Mouse (Mus musculus) liver, embryonic 13.5 days (tissue): ENCODE data around the gene Paxbp1. TPM values are rescaled to one million over a fixed set of nuclear protein-coding genes. Genes with fewer than 3 reads are reported as not detected.
A peak's percentile ranks its signal among the peaks of the same experiment; 100 is the strongest.

Experiments
- ATAC-seq: fragments of 200-750 bp; cut with Nextera tagmentation; 2 replicates; pipeline ENCODE4 v1.8.0; 2017; ENCODE audit warnings: low read depth, mild to moderate bottlenecking, moderate number of reproducible peaks, moderate library complexity
- DNase-seq: peaks from one replicate; pipeline ENCODE4 v3.0.0; 2022
- H3K27ac ChIP-seq: fragments of 300-500 bp; sonication (generic); 2 replicates; pipeline ENCODE4 v1.5.1; 2015; ENCODE audit warnings: moderate library complexity, mild to moderate bottlenecking, inconsistent platforms
- H3K27me3 ChIP-seq: fragments of 300-500 bp; sonication (generic); 2 replicates; pipeline ENCODE4 v1.6.1; 2015; ENCODE audit warnings: mild to moderate bottlenecking, inconsistent platforms
- H3K36me3 ChIP-seq: fragments of 300-500 bp; sonication (generic); 2 replicates; pipeline ENCODE4 v1.6.1; 2015; ENCODE audit warnings: mild to moderate bottlenecking, inconsistent platforms
- H3K4me1 ChIP-seq: fragments of 300-500 bp; sonication (generic); replicated peaks from 2 replicates; pipeline ENCODE4 v1.6.1; 2015; ENCODE audit warnings: inconsistent platforms
- H3K4me2 ChIP-seq: fragments of 300-500 bp; sonication (generic); 2 replicates; pipeline ENCODE4 v1.6.1; 2015; ENCODE audit warnings: inconsistent platforms, mild to moderate bottlenecking, moderate library complexity
- H3K4me3 ChIP-seq: fragments of 300-500 bp; sonication (generic); replicated peaks from 2 replicates; pipeline ENCODE4 v1.5.1; 2015; ENCODE audit warnings: mild to moderate bottlenecking, inconsistent platforms
- H3K9ac ChIP-seq: fragments of 300-500 bp; sonication (generic); 2 replicates; pipeline ENCODE4 v1.6.1; 2015; ENCODE audit warnings: mild to moderate bottlenecking, inconsistent platforms
- H3K9me3 ChIP-seq: fragments of 300-500 bp; sonication (generic); replicated peaks from 2 replicates; pipeline ENCODE4 v1.6.1; 2016; ENCODE audit warnings: inconsistent platforms
- WGBS: fragments of 180-500 bp; shearing (Covaris S2); methylation state at CpG from one replicate; pipeline ENCODE4 v1.1.7; 2015; ENCODE audit not compliant: insufficient replicate concordance; 5-methylcytosine and 5-hydroxymethylcytosine counted together
- polyA plus RNA-seq: library from polyadenylated mRNA; unstranded; fragments of >200 nt; fragmentation: Nextera tagmentation; extraction: Ambion mirVana; gene quantifications from 2 replicates; pipeline ENCODE4 v1.2.1, GENCODE M21; 2015

Gene Paxbp1
- polyA plus RNA-seq, 1 experiment from 2014 or later: 15.8 TPM

DNA sequence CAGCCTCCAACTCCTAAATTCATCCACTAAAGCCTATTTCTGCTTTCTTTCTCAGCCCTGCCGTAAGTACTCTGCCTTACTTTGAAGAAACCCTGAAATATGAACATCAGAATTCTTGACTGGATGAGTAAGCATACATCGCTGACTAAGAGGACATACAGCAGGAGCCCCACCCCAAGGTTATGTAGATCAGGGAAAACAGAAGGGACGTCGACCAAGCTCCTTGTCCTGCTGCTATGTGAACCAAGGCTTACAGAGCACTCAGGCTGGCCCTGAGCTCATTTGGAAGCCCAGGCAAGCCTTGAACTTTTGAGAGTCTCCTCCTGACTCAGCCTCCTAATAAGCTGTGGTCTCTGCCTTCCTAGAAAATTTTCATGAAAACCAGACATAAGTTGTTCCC, 28.6 kb downstream of the Paxbp1 start:
- Histone ChIP-seq H3K4me1 (peaks cover 12% of the 10 kb centered on the region), H3K27me3 (no peaks in the 10 kb centered on the region), H3K4me3 (no peak overlapping the region), H3K4me2 (no peak overlapping the region), H3K9ac (no peak overlapping the region), H3K27ac (no peak overlapping the region), H3K36me3 (peaks cover 62% of the 10 kb centered on the region), H3K9me3 (no peaks in the 10 kb centered on the region)
- 79% methylated on average over 4 of the region's 4 CpGs for whole genome bisulfite sequencing
- no peak for DNase-seq
- ATAC-seq: no peak

DNA sequence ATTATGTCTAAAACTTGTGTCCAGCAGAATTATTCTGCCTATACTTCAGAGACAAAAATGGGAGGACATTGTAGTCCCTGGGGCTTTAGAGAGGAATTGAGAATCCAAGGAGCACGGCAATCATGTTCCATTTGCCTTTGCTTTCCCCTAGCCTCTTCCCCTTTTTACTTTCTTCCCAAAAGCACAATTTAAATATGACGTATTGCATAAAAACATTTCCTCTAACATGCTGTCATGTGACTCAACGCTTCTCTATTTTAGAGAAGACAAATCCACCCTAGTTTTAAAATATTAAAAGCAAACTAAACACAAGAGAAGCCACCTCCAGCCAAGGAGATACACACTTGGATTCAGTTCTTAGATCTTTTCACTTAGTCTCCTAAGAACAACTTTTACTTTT, 32.5 kb downstream of the Paxbp1 start:
- Histone ChIP-seq H3K36me3 (peaks cover 28% of the 10 kb centered on the region), H3K9ac (peak overlapping the region; percentile 98), H3K27ac (peak overlapping the region; percentile 95), H3K4me2 (peak overlapping the region; percentile 98), H3K27me3 (no peaks in the 10 kb centered on the region), H3K4me1 (peaks cover 29% of the 10 kb centered on the region), H3K4me3 (peak overlapping the region; percentile 99), H3K9me3 (no peaks in the 10 kb centered on the region)
- WGBS: 19% methylated on average over 3 of the region's 3 CpGs
- DNase-seq: no peak
- ATAC-seq: no peak

DNA sequence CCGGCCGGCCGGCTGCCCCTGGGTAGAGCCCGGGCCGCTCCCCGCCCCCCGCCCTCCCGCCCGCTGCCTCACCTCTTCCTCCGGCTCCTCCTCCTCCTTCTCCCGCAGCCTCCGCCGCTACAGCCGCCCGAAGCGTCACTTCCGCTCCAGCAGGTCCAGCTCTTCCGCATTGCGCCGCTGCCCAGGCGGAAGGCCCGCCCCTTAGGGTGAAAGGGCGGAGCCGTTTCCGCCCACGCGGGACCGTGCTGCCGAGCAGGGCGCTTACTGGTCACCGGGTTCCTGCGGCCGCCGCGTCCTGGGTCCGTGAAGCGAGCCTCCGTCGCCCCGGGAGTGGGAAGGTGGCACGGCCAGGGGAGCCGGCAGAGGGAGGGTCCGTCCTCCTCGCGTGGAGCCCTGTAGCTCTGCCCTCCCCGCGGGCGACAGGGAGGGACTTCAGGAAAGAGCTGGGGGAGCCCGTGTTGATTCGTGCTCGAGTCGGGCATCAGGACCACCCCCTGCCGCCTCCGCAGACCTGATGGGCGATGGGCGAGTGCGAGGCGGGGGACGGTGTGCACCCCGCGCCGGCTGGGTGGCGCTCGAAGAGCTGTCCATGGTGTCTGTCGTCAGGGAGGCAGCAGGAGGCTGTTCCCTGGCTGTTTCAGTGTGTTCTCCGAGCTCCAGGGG, 33.2 kb downstream of the Paxbp1 start, which contains the start of gene Synj1:
Gene Synj1, minus strand, starts transcription at position 288 of the 663 bp plus-strand sequence.
- WGBS: under 1% methylated on average over 62 of the region's 66 CpGs
- Histone ChIP-seq H3K9me3 (no peaks in the 10 kb centered on the region), H3K4me1 (peaks cover 36% of the 10 kb centered on the region), H3K27ac (peak within 1 kb of the TSS; percentile 95), H3K36me3 (peaks cover 25% of the 10 kb centered on the region), H3K4me3 (peak within 1 kb of the TSS; percentile 99), H3K9ac (peak within 1 kb of the TSS; percentile 98), H3K27me3 (no peaks in the 10 kb centered on the region), H3K4me2 (peak within 1 kb of the TSS; percentile 98)
- peak; percentile 92 for ATAC-seq
- peak; percentile 87 for DNase-seq

DNA sequence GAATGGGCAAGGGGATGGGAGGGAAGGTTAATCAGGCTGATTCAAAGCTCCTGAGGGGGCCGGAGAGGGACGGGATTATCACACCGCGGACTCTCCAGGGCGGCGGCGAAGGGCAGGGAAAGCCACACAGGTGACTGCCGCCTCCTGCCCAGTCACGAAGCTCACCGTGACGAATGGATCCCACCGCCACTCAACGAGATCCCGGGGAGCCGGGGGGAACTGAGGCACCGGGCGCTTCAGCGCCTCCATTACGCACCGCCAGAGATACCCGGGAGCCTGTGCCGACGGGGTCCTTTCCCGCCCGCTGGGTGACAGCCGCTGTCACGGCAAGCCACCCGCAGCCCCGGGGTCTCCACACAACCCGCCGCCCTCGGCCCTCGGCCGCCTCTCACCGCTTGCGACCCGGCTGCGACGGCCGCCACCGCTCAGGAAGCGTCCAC, 33.7 kb downstream of the Paxbp1 start:
- Histone ChIP-seq H3K27ac (peak overlapping the region; percentile 95), H3K9ac (peak overlapping the region; percentile 98), H3K4me2 (peak overlapping the region; percentile 98), H3K27me3 (no peaks in the 10 kb centered on the region), H3K4me3 (peak overlapping the region; percentile 99), H3K9me3 (no peaks in the 10 kb centered on the region), H3K4me1 (peaks cover 41% of the 10 kb centered on the region), H3K36me3 (peaks cover 23% of the 10 kb centered on the region)
- under 1% methylated on average over 40 of the region's 42 CpGs for WGBS
- ATAC-seq (peak; percentile 63), DNase-seq (peak; percentile 32)

DNA sequence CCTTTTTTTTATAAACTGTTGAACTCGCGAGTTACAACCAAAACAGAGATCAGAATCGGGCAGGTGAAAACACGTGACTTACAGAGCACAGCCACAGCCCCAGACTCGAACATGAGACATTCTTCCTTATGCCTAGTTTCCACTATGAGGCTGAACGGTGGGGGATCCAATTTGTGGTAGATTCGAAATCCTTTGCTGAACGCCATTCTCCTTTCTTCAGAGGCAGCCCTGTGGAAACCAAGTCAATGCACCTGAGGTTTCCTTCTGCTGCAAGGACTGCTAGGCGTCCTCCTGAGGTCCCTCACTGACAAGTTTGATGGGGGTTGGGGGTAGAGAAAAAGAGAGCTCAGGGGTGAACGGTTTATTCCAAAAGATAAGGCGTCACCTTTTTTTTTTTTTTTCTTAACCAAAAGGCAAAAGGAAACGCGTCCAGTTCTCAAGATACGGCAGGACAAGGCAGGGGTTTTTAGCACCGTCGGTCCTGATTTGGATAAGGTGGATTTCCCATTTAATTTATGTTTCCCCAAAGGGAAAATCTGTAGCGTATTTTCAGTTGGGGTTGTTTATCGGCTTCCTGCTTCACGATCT, 34.3 kb downstream of the Paxbp1 start:
- DNase-seq (peak; percentile 29), ATAC-seq (no peak)
- WGBS: under 1% methylated on average over 19 of the region's 19 CpGs
- Histone ChIP-seq H3K9me3 (no peaks in the 10 kb centered on the region), H3K4me2 (peak overlapping the region; percentile 98), H3K27me3 (no peaks in the 10 kb centered on the region), H3K9ac (peak overlapping the region; percentile 98), H3K27ac (peak overlapping the region; percentile 95), H3K36me3 (peaks cover 20% of the 10 kb centered on the region), H3K4me3 (peak overlapping the region; percentile 99), H3K4me1 (peaks cover 46% of the 10 kb centered on the region)

DNA sequence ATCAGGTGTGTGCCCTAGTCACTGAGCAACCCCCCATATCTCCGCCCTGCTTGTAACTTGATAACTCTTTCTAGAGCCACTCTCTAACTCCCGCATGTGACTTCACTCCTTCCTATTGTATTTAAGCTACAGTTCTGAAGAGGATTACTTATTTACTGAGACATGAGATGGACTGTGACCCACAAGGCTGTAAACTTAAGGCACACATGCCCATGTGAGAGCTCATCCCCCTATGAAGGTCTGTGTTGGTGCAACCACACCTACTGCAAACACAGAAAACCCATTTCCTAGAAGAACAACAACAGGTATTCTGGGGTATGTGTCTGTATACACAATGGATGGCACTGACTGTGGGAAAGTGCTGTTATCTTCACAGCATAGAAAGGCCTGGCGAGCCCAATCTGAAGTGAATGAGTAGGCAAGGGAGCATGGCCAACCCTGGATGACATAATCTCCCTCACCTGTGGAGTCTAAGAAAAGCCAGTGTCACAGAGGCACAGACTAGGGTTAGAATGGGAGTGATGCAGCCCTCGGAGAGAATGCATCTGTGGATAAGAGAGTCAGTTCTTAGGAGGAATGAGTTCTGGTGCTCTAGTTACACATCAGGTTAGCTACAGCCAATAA, 39.3 kb downstream of the Paxbp1 start:
- H3K4me1 ChIP-seq: peaks cover 39% of the 10 kb centered on the region
- 57% methylated on average over 4 of the region's 4 CpGs for WGBS
- peaks cover 17% of the 10 kb centered on the region for H3K36me3 ChIP-seq
- H3K9ac ChIP-seq: no peak overlapping the region; the same call in 1 of the 2 replicates
- H3K9me3 ChIP-seq: no peaks in the 10 kb centered on the region
- no peak for ATAC-seq
- no peak overlapping the region for H3K4me2 ChIP-seq
- H3K4me3 ChIP-seq: no peak overlapping the region
- H3K27me3 ChIP-seq: no peaks in the 10 kb centered on the region
- H3K27ac ChIP-seq: no peak overlapping the region
- no peak for DNase-seq

DNA sequence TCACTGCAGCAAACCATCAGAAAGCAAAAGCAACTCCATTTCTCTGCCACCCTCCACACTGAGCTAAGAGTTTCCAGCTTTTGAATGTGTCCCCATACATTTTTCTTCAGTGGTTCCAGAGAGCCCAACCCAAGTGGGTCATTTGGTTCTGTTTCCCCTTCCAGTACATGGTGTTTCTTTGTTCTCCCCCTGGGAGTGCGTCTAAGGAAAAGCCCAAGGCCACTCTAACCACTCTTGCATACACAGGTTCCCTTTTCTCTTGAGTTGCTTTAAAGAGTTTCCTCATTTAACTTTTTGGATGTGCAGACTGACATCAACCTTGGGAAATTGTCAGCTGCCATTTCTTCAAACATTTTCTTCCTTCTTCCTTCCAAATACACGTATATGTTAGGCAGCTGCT, 43.2 kb downstream of the Paxbp1 start:
- DNase-seq (no peak), ATAC-seq (no peak)
- H3K4me1 ChIP-seq: peaks cover 24% of the 10 kb centered on the region
- no peak overlapping the region for H3K9ac ChIP-seq
- peaks cover 14% of the 10 kb centered on the region for H3K36me3 ChIP-seq
- no peaks in the 10 kb centered on the region for H3K27me3 ChIP-seq
- no peaks in the 10 kb centered on the region for H3K9me3 ChIP-seq
- no peak overlapping the region for H3K4me3 ChIP-seq
- 57% methylated on average over 2 of the region's 2 CpGs for WGBS
- no peak overlapping the region for H3K4me2 ChIP-seq
- no peak overlapping the region for H3K27ac ChIP-seq

DNA sequence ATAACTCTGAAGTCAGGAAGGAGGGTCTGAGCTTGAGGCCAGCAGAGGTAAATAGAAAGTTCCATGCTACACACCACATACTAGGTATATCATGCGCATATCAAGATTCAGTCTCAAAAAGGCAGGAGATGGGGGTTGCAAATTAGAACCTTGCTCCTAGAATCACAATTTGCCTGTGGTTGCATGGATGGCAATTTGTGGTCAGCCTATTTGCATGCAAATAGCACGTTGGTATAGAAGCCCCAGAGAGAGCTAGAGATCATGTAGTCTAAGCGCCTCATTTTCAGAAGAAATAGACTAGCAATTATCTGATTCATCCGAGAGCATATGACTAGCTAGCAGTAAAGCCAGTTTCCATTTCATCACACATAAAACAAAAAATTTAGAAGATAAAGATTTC, 44.5 kb downstream of the Paxbp1 start:
- H3K36me3 ChIP-seq: peaks cover 8% of the 10 kb centered on the region

DNA sequence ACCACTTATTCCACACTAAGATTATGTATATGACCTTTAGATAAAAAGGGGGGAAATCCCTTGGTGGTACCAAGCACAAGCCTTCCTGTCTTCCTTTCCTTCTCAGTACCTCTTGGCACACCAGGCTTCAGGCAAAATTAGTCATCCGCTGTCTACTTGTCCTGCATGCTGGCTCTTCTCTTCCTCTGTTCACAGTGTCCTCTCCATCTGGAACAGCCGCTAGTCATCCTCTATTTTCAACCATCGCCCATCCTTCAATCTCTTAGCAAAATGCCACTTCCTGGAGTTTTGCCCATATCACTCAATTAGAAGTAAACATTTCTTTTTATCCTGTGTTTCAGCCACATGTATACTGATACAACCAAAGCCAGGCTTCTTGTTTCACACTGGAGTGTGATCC, 46.5 kb downstream of the Paxbp1 start:
- Histone ChIP-seq H3K4me2 (no peak overlapping the region), H3K27me3 (no peaks in the 10 kb centered on the region), H3K9ac (no peak overlapping the region), H3K36me3 (peaks cover 7% of the 10 kb centered on the region), H3K4me1 (peaks cover 28% of the 10 kb centered on the region), H3K9me3 (no peaks in the 10 kb centered on the region), H3K4me3 (no peak overlapping the region), H3K27ac (no peak overlapping the region)
- DNase-seq: no peak
- WGBS: 81% methylated on average over 3 of the region's 3 CpGs
- ATAC-seq: no peak

More for the DNA sequence above, 44.5 kb downstream of the Paxbp1 start:
- Histone ChIP-seq H3K4me2 (no peak overlapping the region), H3K4me3 (no peak overlapping the region), H3K9me3 (no peaks in the 10 kb centered on the region), H3K4me1 (peaks cover 21% of the 10 kb centered on the region), H3K9ac (no peak overlapping the region), H3K27ac (no peak overlapping the region), H3K27me3 (no peaks in the 10 kb centered on the region)
- no peak for ATAC-seq
- DNase-seq: no peak
- WGBS: 71% methylated on average over 4 of the region's 4 CpGs

DNA sequence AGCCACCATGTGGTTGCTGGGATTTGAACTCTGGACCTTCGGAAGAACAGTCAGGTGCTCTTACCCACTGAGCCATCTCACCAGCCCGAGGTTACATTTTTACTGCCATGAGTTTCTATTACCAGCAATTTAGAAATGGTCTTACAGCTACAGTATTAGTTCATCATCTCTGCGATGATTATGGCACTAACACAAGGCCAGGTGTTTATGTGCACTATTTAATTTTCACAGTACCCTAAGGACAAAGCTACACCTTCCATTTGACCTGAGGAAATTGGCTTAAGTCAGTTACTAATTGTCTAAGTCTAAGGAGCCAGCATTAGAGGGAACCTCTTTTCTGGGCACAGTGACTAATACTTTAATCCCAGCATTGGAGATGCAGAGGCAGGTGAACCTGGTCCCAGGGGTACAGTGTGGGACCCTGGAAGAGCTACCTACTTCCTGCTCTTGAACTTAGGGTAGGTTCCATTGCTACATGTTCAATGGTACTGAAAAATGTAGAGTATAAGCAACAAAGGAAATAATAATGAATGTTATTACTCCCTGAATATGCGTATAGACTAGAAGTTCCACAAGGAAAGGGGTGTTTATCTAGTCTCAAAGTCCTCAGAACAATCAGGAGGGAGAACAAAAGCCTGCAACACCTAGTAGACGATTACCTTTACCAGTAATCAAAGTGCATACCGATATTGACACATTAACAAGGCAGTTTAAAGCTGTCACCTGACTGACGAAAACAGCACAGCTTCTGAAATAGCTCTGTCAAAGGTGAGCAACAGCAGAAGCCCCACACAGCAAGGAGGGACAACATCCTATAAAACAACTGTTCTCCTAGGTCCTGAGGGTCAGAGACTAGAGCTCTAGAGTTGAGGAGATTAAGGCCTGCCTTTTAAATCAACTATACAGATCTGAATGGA, 47.8 kb downstream of the Paxbp1 start:
- peaks cover 29% of the 10 kb centered on the region for H3K4me1 ChIP-seq
- H3K27ac ChIP-seq: no peak overlapping the region
- H3K9ac ChIP-seq: no peak overlapping the region
- WGBS: 79% methylated on average over 7 of the region's 7 CpGs
- no peak overlapping the region for H3K4me3 ChIP-seq
- ATAC-seq (no peak), DNase-seq (no peak)
- no peaks in the 10 kb centered on the region for H3K9me3 ChIP-seq
- no peaks in the 10 kb centered on the region for H3K27me3 ChIP-seq
- peaks cover 11% of the 10 kb centered on the region for H3K36me3 ChIP-seq
- no peak overlapping the region for H3K4me2 ChIP-seq

DNA sequence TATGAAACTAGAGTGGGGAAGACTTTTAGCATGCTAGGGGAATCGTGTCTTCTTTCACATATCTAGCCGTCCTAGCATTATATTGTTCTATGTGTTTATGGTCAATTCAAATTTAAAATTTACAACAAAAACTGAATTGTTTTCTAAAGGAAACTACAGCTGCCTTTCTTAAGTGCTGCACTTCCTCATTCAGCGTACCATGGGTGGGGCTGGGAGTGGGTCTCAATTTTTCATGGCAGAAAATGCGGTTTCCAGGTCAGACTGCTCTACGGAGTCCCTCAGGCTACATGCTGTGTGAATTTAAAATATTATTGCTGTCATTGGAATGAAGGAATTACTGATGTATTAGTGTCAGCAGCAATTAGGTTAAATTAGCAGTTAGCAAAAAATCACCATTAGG, 48.8 kb downstream of the Paxbp1 start:
- ATAC-seq (peak; percentile 47; the same call in 1 of the 2 replicates), DNase-seq (no peak)
- Histone ChIP-seq H3K4me1 (peaks cover 37% of the 10 kb centered on the region), H3K36me3 (peaks cover 21% of the 10 kb centered on the region), H3K9ac (peak overlapping the region; percentile 53), H3K4me3 (peak overlapping the region; percentile 6; the same call in 1 of the 2 replicates), H3K27me3 (no peaks in the 10 kb centered on the region), H3K9me3 (no peaks in the 10 kb centered on the region), H3K4me2 (peak overlapping the region; percentile 45), H3K27ac (peak overlapping the region; percentile 70)
- WGBS: 25% methylated on average over 5 of the region's 5 CpGs
